Mouse (Mus musculus) left cerebral cortex, adult 9 months (tissue): ENCODE measurements around the gene Reep3.
A peak's percentile ranks its signal among the peaks of the same experiment; 100 is the strongest.
"Not testable (repeated sequence)": the region's sequence is repeated elsewhere in the genome, so short reads cannot be mapped to it uniquely, and the experiment has no call there.

ENCODE experiments used
- DNase-seq, 2 experiments: peaks; one replicate each; pipeline ENCODE4 v3.0.0; 2022; ENCODE audit warnings: low spot score in 2 of 2

Reep3 gene

DNA sequence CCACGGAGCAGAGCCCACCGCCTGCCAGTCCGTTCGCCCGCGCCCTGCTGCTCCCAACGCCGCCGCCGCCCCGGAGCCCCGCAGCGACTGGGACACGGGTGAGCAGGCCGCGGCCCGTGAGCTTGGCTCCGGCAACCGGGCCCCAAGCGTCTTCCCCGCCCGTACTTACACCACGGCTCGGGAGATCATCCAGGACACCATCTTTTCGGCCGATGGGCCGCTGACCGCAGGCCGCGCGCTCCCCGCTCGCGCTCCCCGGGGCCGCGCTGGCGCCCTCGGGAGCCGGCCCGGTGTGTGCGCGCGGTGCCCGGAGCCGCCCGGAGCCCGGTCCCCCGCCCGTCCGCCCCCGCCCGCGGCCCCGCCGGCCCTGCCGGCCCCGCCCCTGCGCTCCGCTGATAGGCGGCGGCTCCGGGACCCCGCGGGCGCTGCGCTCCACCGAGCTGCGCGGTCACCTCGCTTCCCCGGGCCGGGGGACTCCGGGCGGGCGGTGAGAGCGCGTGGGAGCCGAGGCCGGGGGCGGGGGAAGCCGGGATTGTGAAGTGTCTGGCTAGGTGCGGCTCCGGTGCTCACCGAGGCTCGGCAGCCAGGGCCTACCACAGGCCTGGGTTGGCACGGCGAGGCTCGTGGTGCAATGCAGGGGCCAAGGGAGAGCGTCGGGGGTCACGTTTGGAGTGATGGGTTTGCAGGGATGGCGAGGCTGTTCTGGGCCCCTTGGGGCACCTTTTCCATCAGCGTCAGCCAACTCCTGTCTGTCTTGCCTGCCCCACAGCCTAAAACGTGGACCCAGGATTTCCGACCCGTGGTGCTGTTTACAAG, at the start of gene Reep3:
Gene Reep3, minus strand, starts transcription at position 325 of the 816 bp plus-strand sequence.
- DNase-seq, result peak in 1 of 2 experiments; percentile 56

DNA sequence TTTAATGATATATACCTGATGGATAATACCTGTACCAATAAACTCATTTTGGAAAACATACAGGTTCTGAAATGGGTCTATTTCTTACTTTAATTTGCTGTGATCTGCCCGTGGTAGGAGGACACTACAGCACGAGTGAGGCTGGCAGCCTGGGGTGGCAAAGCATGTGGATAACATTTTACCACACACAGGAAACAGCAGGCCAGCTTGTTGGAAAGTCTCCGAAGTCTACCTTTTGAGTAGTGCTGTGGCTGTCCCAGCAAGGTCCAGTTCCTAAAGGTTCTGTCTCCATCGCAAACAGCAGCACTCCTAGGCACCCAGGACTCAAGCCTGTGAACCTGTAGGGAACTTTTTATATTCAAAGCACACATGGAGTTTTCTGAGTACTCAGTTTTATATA, 48.9 kb upstream of the Reep3 start:
- no peak for DNase-seq

DNA sequence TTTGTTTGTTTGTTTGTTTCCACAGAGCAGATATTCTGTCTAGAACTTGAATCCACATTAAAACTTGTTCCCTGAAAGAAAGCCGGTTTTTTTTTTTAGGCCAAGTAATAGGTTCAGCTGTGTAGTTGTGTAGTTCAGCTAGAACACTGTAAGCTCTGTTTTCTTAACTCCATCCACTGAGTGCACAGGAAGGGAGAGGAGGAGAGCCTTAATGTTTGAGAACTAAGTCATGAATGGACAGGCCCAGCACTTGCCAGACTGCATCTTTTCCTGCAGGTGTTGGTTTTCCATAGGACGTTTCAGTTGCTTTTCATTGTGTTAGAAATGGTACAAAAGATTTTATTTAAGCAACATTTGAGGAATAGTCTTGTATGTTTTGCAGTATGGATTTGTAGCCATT, 47.5 kb upstream of the Reep3 start:
- no peak for DNase-seq

DNA sequence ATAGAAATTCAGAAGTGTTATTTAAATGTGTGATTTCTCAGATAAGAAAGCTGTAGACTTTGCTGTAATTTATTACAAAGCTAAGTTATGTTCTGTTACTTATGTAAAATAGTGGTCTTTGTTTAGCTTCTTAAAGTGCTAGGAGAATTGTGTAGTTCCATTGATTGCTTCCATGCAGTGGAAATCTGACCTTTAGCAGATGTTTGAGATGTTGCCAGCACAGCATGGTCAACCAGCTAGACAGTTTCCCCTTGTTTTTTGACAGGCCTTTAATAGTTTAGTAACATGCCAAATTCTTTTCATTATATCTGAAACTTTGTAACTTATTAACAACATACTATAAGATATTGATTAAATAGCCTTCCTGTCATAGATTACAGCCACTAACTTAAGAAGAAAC, 46.9 kb upstream of the Reep3 start:
- DNase-seq, result no peak

DNA sequence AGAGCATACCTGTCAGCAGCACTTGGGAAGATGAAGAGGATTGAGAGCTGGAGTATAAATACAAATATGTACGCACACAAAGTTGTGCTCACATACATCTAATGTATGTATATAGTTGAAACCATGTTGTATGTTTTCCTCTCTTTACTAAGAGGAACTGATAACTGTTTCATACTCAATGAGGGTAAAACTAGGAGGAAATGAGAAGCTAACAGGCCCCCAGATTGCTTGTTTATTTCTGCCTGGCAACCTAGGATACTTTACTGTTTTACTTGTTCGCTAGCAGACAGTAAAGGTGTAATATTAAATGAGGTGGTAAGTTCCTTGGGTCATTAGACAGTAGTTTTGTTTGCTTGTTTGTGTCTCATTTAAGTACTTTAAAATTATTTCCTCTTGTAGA, 40.7 kb upstream of the Reep3 start:
- no peak for DNase-seq

DNA sequence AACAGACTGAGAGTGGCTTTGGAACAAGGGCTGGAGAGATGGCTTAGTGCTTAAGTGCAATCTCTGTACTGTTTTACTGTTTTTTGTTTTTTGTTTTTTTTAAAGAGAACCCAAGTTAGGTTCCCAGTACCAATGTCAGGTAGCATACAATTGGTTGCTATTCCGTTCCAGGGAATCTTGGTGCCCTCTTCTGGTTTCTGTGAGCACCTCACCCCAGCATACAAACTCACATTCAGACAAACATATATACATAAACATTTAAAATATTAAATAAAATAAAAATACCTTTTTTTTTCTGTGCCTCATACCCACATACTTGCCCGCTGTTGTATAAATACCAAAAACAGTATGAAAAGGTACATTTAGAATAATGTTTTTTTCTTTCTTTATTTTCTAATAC, 37.6 kb upstream of the Reep3 start:
- no peak for DNase-seq

DNA sequence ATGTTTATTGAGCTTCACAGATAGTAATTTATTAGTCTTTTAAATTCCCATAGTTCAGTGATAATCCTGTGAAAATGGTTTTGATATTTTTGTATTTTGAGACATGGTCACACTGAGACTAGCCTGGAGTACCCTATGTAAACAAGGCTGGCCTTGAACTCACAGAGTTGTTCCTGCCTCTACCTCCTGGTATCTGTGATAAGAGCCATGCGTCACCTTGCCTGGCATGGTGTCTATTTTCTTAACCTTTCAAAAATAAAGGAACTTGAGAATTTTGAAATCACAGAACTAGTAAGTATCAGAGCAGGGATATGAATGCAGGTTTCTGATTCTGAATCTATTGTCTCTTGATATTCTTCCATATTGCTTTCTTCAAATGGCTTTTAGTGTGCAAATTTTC, 35.0 kb upstream of the Reep3 start:
- DNase-seq, result no peak

DNA sequence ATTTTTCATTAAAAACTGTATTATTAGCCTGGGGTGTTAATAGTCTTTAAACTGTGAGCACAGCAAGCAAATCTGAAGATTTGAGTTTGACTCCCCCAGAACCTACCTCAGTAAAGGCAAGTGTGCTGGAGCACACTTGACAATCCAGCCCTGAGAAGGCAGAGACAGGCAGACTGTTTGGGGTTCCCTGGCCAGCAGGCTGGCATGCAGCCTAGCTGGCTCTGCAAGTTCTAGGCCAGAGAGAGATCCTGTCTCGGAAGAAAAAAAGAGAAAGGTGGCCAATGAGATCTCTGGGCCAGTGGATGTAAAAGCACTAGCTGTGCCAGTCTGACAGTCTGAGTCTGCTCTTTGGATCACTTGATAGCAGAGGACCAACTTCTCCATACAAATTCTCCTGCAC, 32.8 kb upstream of the Reep3 start:
- DNase-seq, result no peak

DNA sequence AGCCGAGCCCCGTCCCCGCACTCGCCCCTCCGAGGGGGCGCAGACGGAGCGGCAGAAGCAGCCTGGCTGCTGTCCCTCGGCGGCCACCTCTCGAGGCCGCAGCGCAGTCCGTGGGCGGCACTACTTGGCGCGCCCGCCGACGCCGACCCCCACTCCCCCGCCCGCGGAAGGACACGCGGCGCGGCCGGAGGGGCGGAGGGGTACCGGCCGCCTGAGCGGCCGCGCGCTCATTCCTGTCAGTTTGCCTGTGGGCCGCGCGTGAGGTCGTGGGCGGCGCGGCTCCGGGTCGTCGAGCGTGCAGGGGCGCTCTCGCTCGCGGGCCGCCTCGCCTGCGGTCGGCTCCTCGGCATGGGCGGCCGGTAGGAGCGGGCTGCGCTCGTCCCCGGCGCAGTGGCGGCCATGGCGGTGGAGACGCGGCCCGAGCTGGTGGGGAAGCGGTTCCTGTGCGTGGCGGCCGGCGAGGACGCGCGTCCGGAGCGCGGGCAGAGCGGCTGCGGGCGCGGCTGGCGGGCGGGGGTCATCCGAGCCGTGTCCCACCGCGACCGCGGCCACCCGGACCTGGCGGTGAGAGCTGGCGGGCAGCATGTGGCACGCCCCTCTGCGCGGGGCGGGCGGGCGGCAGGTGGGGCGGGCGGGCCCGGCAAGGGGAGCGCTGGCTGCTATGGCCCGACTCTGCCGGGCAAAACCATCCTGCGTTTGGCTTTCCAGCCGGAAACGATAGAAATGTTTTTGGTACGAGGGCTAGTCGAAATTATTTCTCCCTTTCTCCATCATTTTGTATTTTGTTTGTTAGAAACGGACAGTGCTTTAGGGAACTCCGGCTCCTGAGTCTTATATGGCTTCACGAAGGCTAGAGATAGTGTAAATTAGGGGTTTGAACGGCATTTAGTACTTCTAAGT, 30.4 kb upstream of the Reep3 start:
- DNase-seq, result no peak

DNA sequence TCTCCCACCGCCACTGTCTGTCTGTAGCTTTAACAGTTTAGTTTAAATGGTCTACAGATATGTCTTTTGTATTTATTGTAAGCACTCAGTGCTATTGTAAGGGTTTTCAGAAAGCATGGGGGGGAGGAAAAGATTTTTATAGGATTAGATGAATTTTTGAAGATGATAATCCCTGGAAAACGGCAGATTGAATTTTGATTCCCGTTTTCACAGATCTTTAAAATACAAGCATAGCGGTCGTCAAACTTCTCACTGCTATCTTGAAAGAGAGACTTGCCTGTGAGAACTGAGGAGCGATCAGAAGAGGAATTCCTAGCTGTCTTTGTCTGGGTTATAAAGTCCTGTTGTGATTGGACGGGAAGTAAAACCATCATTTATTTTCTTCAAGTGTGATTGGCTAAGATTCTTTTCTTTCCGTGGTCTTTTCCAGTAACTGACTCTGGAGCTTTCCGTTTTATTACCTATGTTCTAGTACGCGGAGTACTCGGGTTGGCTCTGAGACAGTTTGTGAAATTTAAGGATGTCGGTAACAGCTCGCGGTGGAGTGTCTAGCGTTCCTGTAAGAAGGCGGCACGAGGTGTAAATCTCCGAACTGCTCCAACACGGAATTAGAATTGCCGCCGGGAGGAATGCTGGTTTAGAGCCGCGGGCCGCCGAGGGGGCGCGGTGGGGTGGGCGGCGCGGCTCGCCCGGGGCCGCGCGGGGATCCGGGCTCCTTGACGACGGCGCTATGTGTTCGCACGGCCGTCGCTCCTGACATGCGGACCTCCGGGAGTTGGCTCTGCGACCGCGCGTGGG, 29.5 kb upstream of the Reep3 start:
- peak; percentile 51 to 76 for DNase-seq

DNA sequence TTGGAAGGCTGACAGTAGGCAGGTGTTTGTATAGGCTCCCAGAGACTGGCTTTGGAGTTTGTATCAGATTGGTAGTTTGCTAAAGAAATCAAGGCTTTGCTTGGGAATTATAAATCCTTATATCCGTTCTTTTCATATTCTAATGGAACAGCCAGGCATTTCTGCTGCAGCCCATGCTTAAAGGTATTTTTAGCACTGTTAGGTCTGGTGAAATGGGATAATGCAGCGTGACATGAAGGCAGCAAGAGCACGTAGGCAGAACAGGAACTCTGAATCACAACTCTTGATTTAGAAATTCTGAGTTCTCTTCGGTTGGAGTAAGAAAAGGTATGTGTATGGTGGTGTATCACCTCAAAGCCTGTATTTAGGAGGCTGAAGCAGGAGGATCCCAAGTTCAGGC, 27.4 kb upstream of the Reep3 start:
- peak; percentile 52 to 57 for DNase-seq

DNA sequence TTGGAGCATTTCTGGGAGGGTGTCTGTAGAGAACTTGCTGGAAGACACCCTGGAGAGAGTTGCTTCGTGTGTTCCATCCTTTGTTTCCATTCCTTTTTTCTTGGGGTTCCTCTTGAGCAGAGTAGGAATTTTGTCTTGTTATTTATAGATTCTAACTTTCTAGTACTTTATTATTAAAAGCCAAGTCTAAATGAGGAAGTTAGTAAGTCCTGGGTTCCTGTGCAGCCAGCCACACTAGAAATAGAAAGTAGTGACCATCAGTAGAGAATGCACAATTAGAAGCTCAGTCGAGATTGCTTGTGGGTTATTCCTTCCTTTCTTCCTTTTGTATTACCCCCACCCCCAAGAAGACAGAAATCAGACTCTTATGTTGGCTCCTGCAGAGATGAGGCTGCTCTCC, 27.0 kb upstream of the Reep3 start:
- DNase-seq, result no peak

DNA sequence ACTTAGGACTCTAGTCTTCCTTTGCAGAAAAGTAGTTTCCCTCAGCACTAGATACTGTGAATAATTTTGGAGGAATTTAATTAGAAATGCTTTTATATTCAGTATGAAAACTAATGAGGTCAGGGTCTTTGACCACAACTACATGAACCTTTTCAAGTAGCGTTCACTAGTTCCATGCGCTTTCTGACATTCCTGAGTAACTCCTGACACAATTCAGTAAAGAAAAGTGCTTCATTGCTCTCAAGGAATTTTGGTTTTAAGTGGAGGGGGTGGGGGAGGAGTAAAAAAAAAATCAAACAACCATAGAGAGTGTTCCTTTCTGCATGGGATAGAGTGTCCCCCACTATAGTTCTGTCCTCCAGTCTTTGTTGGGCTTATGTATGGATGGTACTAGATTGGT, 23.9 kb upstream of the Reep3 start:
- no peak for DNase-seq

DNA sequence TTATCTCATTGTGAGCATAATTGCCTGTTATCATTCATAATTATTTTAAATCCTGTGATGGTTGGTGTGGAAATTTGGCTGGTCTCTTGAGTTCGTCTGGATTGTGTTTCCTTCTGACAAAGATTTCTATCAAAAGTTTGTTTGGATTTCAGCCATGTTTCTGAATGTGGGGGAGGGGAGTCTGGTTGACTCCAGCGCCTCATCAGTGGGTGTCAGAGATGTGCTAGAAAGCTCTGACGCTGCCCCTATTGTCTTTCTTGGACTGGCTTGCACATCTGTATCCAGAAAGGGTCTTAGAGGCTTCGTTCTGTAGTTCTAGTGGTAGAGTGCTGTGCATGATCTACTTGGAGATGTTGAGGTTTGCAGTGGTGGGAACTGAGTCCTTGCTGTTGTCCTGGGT, 23.4 kb upstream of the Reep3 start:
- no peak for DNase-seq

DNA sequence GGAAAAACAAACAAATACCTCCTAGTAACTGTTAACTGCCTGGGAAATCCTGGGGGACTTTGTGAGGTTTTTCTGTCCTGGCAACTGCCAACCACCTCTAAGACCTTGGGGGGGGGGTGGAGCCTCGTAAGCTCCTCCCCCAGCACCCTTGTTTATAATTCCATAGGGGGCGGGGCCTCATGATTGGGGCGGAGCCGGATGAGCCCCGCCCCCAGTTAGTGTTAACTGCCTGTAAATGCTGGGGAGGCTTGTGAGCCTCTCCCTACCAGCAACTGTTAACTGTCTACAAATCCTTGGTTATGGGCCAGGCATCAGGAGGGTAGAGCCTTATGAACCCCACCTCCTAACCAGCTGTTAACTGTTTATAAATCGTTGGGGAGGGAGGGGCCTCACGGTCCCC, 22.5 kb upstream of the Reep3 start:
- DNase-seq, result no peak

DNA sequence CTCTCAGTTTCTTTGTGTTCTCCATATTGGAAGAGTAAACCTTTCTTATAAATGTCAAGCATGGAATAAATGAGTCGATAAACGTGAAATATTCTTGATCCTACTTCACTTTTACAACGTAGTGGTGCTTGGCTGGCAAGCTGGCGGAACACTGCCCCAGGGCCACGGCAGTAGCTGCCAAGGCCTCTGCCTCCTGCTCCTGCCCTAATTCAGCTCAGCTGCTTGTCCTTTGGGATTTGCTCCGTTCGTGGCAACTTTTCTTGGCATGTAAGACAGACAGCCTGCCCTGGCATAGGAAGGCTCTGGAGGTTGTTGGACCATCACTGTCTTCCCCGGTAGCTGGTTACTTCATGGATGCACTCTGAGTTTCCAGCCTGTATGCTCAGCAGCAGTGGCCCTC, 19.5 kb upstream of the Reep3 start:
- DNase-seq, result no peak

DNA sequence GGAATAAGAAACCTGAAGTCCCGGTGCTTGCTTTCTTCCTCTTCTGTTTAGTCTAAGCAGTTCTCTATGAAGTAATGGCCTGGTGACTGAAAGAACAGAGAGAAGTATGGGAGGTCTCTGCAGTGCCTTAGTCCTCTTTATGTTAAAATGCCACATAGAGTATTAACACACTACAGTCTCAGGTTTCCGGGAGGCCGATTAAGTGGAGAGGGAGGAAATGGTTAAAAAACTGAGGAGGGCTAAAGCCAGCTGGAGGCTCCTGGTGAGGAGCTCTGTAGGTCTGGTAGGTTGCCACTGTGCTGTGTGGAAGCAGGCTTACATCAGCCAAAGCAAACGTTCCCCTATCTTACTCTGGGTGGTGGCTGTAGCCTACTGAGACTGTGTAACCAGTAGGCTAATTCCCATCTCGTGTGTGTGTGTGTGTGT, 18.9 kb upstream of the Reep3 start:
- no peak for DNase-seq

DNA sequence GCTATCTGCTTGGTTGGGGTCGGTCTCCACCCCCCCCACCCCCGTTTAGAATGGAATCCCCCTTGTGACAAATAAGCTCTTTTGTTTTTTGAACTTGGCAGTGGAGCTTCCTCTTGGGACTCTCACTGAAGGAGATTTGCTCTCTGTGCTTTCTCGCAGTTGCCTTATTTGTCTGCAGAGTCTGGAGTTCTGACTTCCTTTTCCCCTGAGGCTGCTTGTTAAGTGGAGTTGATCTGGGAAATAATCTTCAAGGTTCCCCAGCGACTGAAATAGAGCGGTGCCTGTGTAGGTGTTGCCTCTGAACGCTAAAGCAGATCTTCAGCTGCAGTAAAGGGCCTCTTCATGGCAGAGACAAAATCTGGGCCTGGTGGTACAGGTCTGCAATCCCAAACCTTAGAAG, 18.4 kb upstream of the Reep3 start:
- peak in 1 of 2 experiments; percentile 47 for DNase-seq

DNA sequence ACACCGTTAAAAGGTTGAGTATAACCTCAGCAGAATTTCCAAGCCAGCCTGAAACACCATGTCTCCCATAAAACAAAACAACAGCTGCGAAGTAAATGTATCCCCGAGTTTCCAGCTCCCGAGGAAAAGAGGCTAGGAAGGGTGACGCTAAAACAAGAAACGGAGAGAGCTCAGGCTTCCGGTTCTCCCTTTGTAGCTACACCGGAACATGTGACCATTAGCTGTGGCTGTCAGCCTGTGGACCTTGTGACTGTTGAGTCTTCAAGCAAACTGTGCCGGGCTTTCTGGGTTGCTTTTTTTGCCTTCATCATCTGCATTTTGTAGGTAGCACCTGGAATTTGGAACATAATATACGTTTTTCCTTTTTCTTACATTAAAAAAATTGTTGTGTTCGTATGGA, 17.1 kb upstream of the Reep3 start:
- DNase-seq, result no peak

DNA sequence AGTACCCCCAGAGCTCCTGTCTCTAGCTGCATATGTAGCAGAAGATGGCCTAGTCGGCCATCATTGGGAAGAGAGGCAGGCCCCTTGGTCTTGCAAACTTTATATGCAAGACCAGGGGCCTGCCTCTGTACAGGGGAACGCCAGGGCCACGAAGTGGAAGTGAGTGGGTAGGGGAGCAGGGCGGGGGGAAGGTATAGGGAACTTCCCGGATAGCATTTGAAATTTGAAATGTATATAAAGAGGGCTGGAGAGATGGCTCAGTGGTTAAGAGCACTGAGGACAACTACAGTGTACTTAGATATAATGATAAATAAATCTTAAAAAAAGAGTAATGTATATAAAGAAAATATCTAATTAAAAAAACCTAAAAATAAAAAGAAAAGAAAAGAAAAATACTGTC, 16.2 kb upstream of the Reep3 start:
- not testable (repeated sequence) for DNase-seq

DNA sequence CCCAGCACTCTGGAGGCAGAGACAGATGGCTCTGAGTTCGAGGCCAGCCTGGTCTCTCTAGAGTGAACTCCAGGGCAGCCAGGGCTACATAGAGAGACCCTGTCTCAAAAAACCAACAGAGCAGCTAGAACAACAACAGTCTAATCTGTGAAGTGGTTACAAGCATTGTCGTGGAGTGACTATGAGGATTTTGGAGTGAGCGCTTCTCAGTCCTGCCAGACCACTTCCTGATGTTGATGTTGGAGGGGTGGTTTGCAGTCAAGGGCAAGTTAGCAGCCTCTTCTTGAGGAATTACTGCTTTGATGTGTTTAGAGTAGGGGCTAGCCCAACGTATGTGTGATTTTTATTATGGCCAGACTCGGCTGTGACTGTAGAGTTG, 15.0 kb upstream of the Reep3 start:
- DNase-seq, result no peak
